11 mouse cellular contexts compared by ENCODE assay signal in genomic region chr6:100144544-100145287, GRCm38 (mm10).
A peak's percentile ranks its signal among the peaks of the same experiment; 100 is the strongest.
DNase-seq lines count a peak whose midpoint lies in the region; ATAC-seq and TF ChIP-seq lines count a peak whose summit lies in the region.
"Had no signal": no experiment of that assay in that cellular context is flagged by ENCODE, and none has a peak within 500 bp of the region (broad histone marks: within the 10 kb centered on the region; RNA-seq: fewer than 3 reads in every experiment).

No protein-coding gene starts in this region.

- no peak overlapping the region for H3K4me2 ChIP-seq in hindbrain, embryonic 11.5 days (replicated peaks; ENCODE audit: low read depth, low read length)

- no peak for TF ChIP-seq POLR2A in MEL (IDR thresholded peaks at IDR 0.05; ENCODE audit: control insufficient read depth in 1 of 2, insufficient read depth in 1 of 2, low read depth in 1 of 2, low read length in 2 of 2, poor library complexity in 1 of 2)

- H3K27me3 ChIP-seq in hindbrain, embryonic 10.5 days (ENCODE audit: insufficient read depth, poor library complexity, severe bottlenecking): peaks cover 94% of the 10 kb centered on the region
- peaks cover 8% of the 10 kb centered on the region for H3K27me3 ChIP-seq in hindbrain, embryonic 11.5 days (ENCODE audit: control insufficient read depth, insufficient read depth, low read length)
- H3K27me3 ChIP-seq in MEL (ENCODE audit: control insufficient read depth in 1 of 2, insufficient read depth in 2 of 2, low read length in 2 of 2): no peaks in the 10 kb centered on the region
- peaks cover 60% of the 10 kb centered on the region for H3K27me3 ChIP-seq in megakaryocyte, embryonic 14.5 days (replicated peaks)
- H3K27me3 ChIP-seq: liver, embryonic 15.5 days had no signal

- no peak for TF ChIP-seq CTCF in MEL (IDR thresholded peaks at IDR 0.05 in 2 of 3, conservative IDR thresholded peaks at IDR 0.05 in 1 of 3; ENCODE audit: control insufficient read depth in 1 of 3, insufficient read depth in 1 of 3, low read depth in 2 of 3, low read length in 3 of 3, poor library complexity in 1 of 3, severe bottlenecking in 1 of 3)

- no peak overlapping the region for H3K9ac ChIP-seq in hindbrain, embryonic 11.5 days (ENCODE audit: low read depth, low read length)
- H3K9ac ChIP-seq in MEL (ENCODE audit: control insufficient read depth, low read depth, low read length, poor library complexity, severe bottlenecking): no peak overlapping the region
- H3K9ac ChIP-seq: liver, embryonic 15.5 days had no signal

- TF ChIP-seq RAD21 in MEL (IDR thresholded peaks at IDR 0.05; ENCODE audit: low read depth, low read length): no peak

- TF ChIP-seq EP300 in MEL (IDR thresholded peaks at IDR 0.05; ENCODE audit: low read depth in 1 of 2, low read length in 2 of 2): 0 out of 4 replicates have a peak, but pooled peaks of 1 of the 2 experiments have one; percentile 23

- DNase-seq in hindbrain, embryonic 10.5 days (ENCODE audit: low spot score): peak; percentile 17
- DNase-seq in hindbrain, embryonic 11.5 days (ENCODE audit: low spot score): no peak
- DNase-seq in MEL (ENCODE audit: low read depth, low spot score): peak; percentile 80
- no peak for DNase-seq in right cerebral cortex, adult 18-20 months
- DNase-seq: thymus, postnatal 25 days had no signal

- peaks cover 57% of the 10 kb centered on the region for H3K4me1 ChIP-seq in hindbrain, embryonic 10.5 days (replicated peaks)
- peaks cover 15% of the 10 kb centered on the region for H3K4me1 ChIP-seq in hindbrain, embryonic 11.5 days (replicated peaks; ENCODE audit: control insufficient read depth, insufficient read depth, low read length)
- peaks cover 6 to 23% of the 10 kb centered on the region in 2 experiments for H3K4me1 ChIP-seq in MEL (ENCODE audit: control insufficient read depth in 1 of 2, insufficient read depth in 2 of 2, low read length in 2 of 2)
- peaks cover 23% of the 10 kb centered on the region for H3K4me1 ChIP-seq in megakaryocyte, embryonic 14.5 days

- peak overlapping the region; percentile 82 for H3K27ac ChIP-seq in hindbrain, embryonic 10.5 days
- H3K27ac ChIP-seq in hindbrain, embryonic 11.5 days (ENCODE audit: low read depth, low read length): no peak overlapping the region
- no peak overlapping the region; the same call in 1 of the 2 replicates for H3K27ac ChIP-seq in MEL (ENCODE audit: control insufficient read depth, low read depth, low read length)
- H3K27ac ChIP-seq: liver, embryonic 15.5 days had no signal

- 26% methylated on average over 4 of the region's 4 CpGs for WGBS in hindbrain, embryonic 10.5 days
- WGBS in hindbrain, embryonic 11.5 days: 37% methylated on average over 4 of the region's 4 CpGs

- ATAC-seq in hindbrain, embryonic 11.5 days (ENCODE audit: low FRiP score): no peak
- 0 out of 2 replicates have a peak, but pooled peaks have one; percentile 26 for ATAC-seq in granulocyte monocyte progenitor cell, adult 5-6 weeks (replicated peaks; ENCODE audit: poor library complexity, severe bottlenecking)
- ATAC-seq in activated CD4-positive, CD25-positive, alpha-beta regulatory T cell, adult 4 months: no peak

- H3K36me3 ChIP-seq in hindbrain, embryonic 10.5 days: no peaks in the 10 kb centered on the region
- no peaks in the 10 kb centered on the region for H3K36me3 ChIP-seq in hindbrain, embryonic 11.5 days (ENCODE audit: control insufficient read depth, insufficient read depth, low read length)
- H3K36me3 ChIP-seq in MEL (ENCODE audit: control insufficient read depth in 1 of 2, insufficient read depth in 2 of 2, low read length in 2 of 2): peaks cover 0 to 13% of the 10 kb centered on the region in 2 experiments; a peak in 2 of 4 replicates
- no peaks in the 10 kb centered on the region for H3K36me3 ChIP-seq in megakaryocyte, embryonic 14.5 days (replicated peaks; ENCODE audit: low read length)
- H3K36me3 ChIP-seq: embryonic facial prominence, embryonic 13.5 days; liver, embryonic 15.5 days had no signal

- no peaks in the 10 kb centered on the region for H3K9me3 ChIP-seq in hindbrain, embryonic 10.5 days
- no peaks in the 10 kb centered on the region for H3K9me3 ChIP-seq in hindbrain, embryonic 11.5 days (ENCODE audit: control insufficient read depth, low read length)
- no peaks in the 10 kb centered on the region for H3K9me3 ChIP-seq in MEL (replicated peaks; ENCODE audit: insufficient read depth, low read length)
- no peaks in the 10 kb centered on the region for H3K9me3 ChIP-seq in megakaryocyte, embryonic 14.5 days
- H3K9me3 ChIP-seq: embryonic facial prominence, embryonic 13.5 days; liver, embryonic 15.5 days had no signal

- H3K79me2 ChIP-seq in MEL (ENCODE audit: control insufficient read depth, insufficient read depth, low read length, poor library complexity): no peaks in the 10 kb centered on the region

- H3K4me3 ChIP-seq in hindbrain, embryonic 10.5 days: no peak overlapping the region
- H3K4me3 ChIP-seq in hindbrain, embryonic 11.5 days (ENCODE audit: low read depth, low read length): no peak overlapping the region
- no peak overlapping the region for H3K4me3 ChIP-seq in MEL (ENCODE audit: control insufficient read depth in 1 of 2, insufficient read depth in 1 of 2, low read depth in 2 of 2, low read length in 2 of 2)
- H3K4me3 ChIP-seq in megakaryocyte, embryonic 14.5 days (replicated peaks): peak overlapping the region; percentile 6
- H3K4me3 ChIP-seq: liver, embryonic 15.5 days; myocyte had no signal

TF ChIP-seq in MEL, 35 proteins besides CTCF, POLR2A, EP300 and RAD21:
- no peak for TF ChIP-seq MEF2A (IDR thresholded peaks at IDR 0.05; ENCODE audit: extremely low read depth, insufficient replicate concordance, low read depth, low read length, poor library complexity, severe bottlenecking)

Comparison
In these comparisons a context has a peak if more than half of its experiments do, and no peak if none do; other contexts are left out.
1. DNase-seq: peak in hindbrain, embryonic 10.5 days (single experiment) and MEL (single experiment); none in hindbrain, embryonic 11.5 days (single experiment) and right cerebral cortex, adult 18-20 months (single experiment).